Mouse (Mus musculus) ovary, postnatal 36 days (tissue): ENCODE data around the gene Pdgfa.

ENCODE experiments used
- DNase-seq: peaks from one replicate; pipeline ENCODE4 v3.0.0; 2022; ENCODE audit warnings: low spot score, mixed read lengths

Gene Pdgfa

GRCm38 (mm10) chr5:138994786-138995720, 2.1 kb downstream of the Pdgfa start:
- peak; percentile 83 for DNase-seq

- DNase-seq, result peak; percentile 35
Observed at GRCm38 (mm10) chr5:138994108-138994785, 2.9 kb downstream of the Pdgfa start.

- DNase-seq, result no peak
Observed at GRCm38 (mm10) chr5:138993371-138994107, 3.6 kb downstream of the Pdgfa start.

- peak; percentile 21 for DNase-seq
Observed at GRCm38 (mm10) chr5:138992611-138993370, 4.4 kb downstream of the Pdgfa start.

- no peak for DNase-seq
Observed at GRCm38 (mm10) chr5:138991734-138992133, 5.4 kb downstream of the Pdgfa start.

- DNase-seq, result peak; percentile 39
Observed at GRCm38 (mm10) chr5:138990659-138991380, 6.3 kb downstream of the Pdgfa start.

GRCm38 (mm10) chr5:138989567-138989966, 7.6 kb downstream of the Pdgfa start:
- DNase-seq, result no peak

- peak; percentile 65 for DNase-seq
Observed at GRCm38 (mm10) chr5:138988764-138989163, 8.4 kb downstream of the Pdgfa start.

GRCm38 (mm10) chr5:138987994-138988393, 9.2 kb downstream of the Pdgfa start:
- no peak for DNase-seq

- no peak for DNase-seq
Observed at GRCm38 (mm10) chr5:138981921-138982320, 15.2 kb downstream of the Pdgfa start.

- DNase-seq, result no peak
Observed at GRCm38 (mm10) chr5:138980608-138981007, 16.6 kb downstream of the Pdgfa start.

GRCm38 (mm10) chr5:138979840-138980239, 17.3 kb downstream of the Pdgfa start:
- DNase-seq, result no peak

- DNase-seq, result no peak
Observed at GRCm38 (mm10) chr5:138977759-138978158, 19.4 kb downstream of the Pdgfa start.

- no peak for DNase-seq
Observed at GRCm38 (mm10) chr5:138974911-138975485, 22.2 kb downstream of the Pdgfa start.

- no peak for DNase-seq
Observed at GRCm38 (mm10) chr5:138973480-138973879, 23.7 kb downstream of the Pdgfa start.

GRCm38 (mm10) chr5:138971405-138971804, 25.8 kb downstream of the Pdgfa start:
- DNase-seq, result no peak

- peak; percentile 36 for DNase-seq
Observed at GRCm38 (mm10) chr5:138970056-138970490, 27.1 kb downstream of the Pdgfa start.

- no peak for DNase-seq
Observed at GRCm38 (mm10) chr5:138966033-138966724, 31.0 kb downstream of the Pdgfa start.

GRCm38 (mm10) chr5:138965590-138965989, 31.6 kb downstream of the Pdgfa start:
- no peak for DNase-seq

GRCm38 (mm10) chr5:138956427-138956833, 40.7 kb downstream of the Pdgfa start:
- no peak for DNase-seq
